Mouse (Mus musculus) embryonic facial prominence, embryonic 10.5 days (tissue): ENCODE data around the gene Zscan10. TPM values are rescaled to one million over a fixed set of nuclear protein-coding genes. Genes with fewer than 3 reads are reported as not detected.
A peak's percentile ranks its signal among the peaks of the same experiment; 100 is the strongest.

Experiments used
- DNase-seq: peaks from one replicate; pipeline ENCODE4 v3.0.0-alpha.2; 2017; ENCODE audit warnings: low spot score
- H3K27ac ChIP-seq: fragments of 300-500 bp; sonication (generic); replicated peaks from 2 replicates; pipeline ENCODE4 v1.5.1; 2016; ENCODE audit warnings: mild to moderate bottlenecking
- H3K27me3 ChIP-seq: fragments of 300-500 bp; sonication (generic); replicated peaks from 2 replicates; pipeline ENCODE4 v1.6.1; 2016; ENCODE audit warnings: low read depth, mild to moderate bottlenecking; ENCODE audit not compliant: poor library complexity, severe bottlenecking
- H3K36me3 ChIP-seq: fragments of 300-500 bp; sonication (generic); replicated peaks from 2 replicates; pipeline ENCODE4 v1.6.1; 2016; ENCODE audit warnings: mild to moderate bottlenecking, moderate library complexity
- H3K4me1 ChIP-seq: fragments of 300-500 bp; sonication (generic); 2 replicates; pipeline ENCODE4 v1.6.1; 2016
- H3K4me3 ChIP-seq: fragments of 300-500 bp; sonication (generic); 2 replicates; pipeline ENCODE4 v1.5.1; 2016; ENCODE audit warnings: mild to moderate bottlenecking, moderate library complexity
- H3K9me3 ChIP-seq: fragments of 300-500 bp; sonication (generic); 2 replicates; pipeline ENCODE4 v1.6.1; 2016; ENCODE audit warnings: mild to moderate bottlenecking
- WGBS: fragments of 180-500 bp; shearing (Covaris S2); methylation state at CpG from one replicate; pipeline ENCODE4 v1.1.7; 2016; 5-methylcytosine and 5-hydroxymethylcytosine counted together
- polyA plus RNA-seq: library from polyadenylated mRNA; unstranded; fragments of >200 nt; fragmentation: Nextera tagmentation; extraction: Ambion mirVana; gene quantifications from 2 replicates; pipeline ENCODE4 v1.2.1, GENCODE M21; 2016

Zscan10 gene
- polyA plus RNA-seq, 1 experiment from 2014 or later: 0.71 TPM

DNA sequence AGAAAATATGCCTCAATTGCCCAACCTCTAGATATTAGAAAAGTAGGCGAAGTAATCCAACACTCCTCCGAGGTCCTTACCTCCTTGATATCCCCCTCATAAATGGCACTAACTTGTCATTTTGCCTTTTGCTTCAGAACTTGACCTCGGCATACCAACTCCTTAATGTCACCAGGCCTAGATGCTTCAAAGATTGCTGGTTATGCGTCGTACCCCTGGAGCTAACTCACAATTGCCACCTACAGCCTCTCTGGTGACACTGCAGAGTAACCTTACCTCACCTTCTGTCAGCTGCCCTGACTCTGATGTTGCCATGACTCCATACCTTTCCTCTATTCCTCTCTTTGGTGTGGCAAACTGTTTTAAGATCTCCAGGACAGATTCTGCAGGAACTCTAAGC lies 33.9 kb upstream of the Zscan10 start:
- Histone ChIP-seq H3K27ac (no peak overlapping the region), H3K4me3 (no peak overlapping the region), H3K36me3 (0 out of 2 replicates have a peak, but pooled peaks cover 2% of the 10 kb centered on the region), H3K9me3 (no peaks in the 10 kb centered on the region), H3K27me3 (no peaks in the 10 kb centered on the region), H3K4me1 (peaks cover 16% of the 10 kb centered on the region)
- 64% methylated on average over 5 of the region's 5 CpGs for WGBS
- DNase-seq: no peak

DNA sequence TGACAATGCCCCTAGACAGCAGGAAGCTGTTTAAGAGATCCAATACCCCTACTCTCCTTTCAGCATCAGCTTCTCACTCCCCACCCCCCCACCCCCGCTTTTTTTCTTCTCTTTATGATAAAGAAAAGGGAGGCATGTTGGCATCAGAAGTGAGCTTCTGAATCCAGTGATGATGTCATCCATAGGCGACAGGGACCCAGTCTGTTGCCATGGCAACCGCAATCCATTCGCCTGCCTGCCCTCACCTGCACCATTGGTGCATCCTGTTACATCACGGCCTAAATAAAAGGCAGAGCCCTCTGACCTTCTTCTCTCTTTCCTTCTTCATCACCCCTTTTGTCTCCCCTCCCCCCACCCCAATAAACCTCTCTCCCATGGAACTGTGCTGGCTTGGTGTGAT lies 32.3 kb upstream of the Zscan10 start:
- Histone ChIP-seq H3K27ac (no peak overlapping the region), H3K4me1 (peaks cover 9% of the 10 kb centered on the region), H3K36me3 (peaks cover 14% of the 10 kb centered on the region), H3K27me3 (no peaks in the 10 kb centered on the region), H3K4me3 (no peak overlapping the region), H3K9me3 (no peaks in the 10 kb centered on the region)
- DNase-seq: peak; percentile 27
- 38% methylated on average over 5 of the region's 5 CpGs for WGBS

DNA sequence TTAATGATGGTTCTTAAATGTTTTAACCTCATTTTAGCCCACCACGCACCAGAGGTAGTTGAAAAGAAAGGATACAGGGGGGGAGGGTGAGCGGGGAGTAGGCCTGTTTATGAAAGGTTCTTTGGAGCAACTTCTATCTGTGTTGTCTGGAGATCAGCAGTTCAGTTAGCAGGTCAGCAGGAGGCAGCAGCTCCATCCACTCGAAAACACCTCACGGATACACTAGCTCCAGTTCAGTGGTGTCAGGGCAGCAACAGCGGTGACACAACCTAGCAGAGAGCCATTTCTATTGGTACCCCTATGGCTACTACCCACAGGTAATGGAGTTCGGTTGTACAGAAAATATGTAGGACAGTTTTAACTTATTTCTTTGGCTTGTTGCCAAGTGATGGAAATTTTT lies 30.6 kb upstream of the Zscan10 start:
- Histone ChIP-seq H3K27ac (no peak overlapping the region), H3K27me3 (no peaks in the 10 kb centered on the region), H3K4me3 (no peak overlapping the region), H3K9me3 (no peaks in the 10 kb centered on the region), H3K4me1 (peaks cover 4% of the 10 kb centered on the region), H3K36me3 (peaks cover 30% of the 10 kb centered on the region)
- 49% methylated on average over 6 of the region's 6 CpGs for WGBS
- DNase-seq: peak; percentile 22

DNA sequence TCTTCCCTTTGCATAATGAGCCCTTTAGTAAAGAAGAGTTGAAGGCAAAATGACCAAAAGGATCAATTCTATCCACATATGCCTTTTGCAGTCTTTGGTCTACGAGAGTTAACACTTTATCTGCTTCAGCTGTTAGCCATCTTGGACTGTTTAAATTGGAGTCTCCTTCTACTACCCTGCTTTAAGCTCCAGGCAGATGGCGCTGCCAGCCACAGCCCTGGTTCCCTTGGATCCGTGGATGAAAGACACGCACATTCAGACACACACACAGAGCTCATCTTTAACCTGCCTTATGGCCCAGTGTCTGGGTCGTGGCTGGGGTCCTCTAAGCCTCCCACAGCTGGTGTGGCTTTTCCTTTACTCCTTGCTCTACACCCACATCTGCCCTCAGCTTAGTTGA lies 29.6 kb upstream of the Zscan10 start:
- H3K9me3 ChIP-seq: peaks cover 5% of the 10 kb centered on the region; the same call in 1 of the 2 replicates
- H3K27me3 ChIP-seq: no peaks in the 10 kb centered on the region
- WGBS: 36% methylated on average over 5 of the region's 5 CpGs
- no peak overlapping the region for H3K4me3 ChIP-seq
- H3K4me1 ChIP-seq: no peaks in the 10 kb centered on the region
- no peak overlapping the region for H3K27ac ChIP-seq
- H3K36me3 ChIP-seq: peaks cover 40% of the 10 kb centered on the region
- DNase-seq: no peak

DNA sequence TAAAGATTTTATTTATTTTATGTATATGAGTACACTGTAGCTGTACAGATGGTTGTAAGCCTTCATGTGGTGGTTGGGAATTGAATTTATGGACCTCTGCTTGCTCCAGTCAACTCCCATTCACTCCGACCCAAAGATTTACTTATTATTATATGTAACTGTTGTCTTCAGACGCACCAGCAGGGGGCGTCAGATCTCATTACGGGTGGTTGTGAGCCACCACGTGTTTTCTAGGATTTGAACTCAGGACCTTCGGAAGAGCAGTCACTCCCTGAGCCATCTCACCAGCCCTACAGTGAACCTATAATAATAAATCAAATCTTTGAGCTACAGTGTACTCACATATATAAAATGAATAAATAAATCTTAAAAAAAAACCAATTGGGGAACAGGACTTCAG lies 28.6 kb upstream of the Zscan10 start:
- WGBS: 79% methylated on average over 6 of the region's 6 CpGs
- Histone ChIP-seq H3K27me3 (no peaks in the 10 kb centered on the region), H3K4me1 (no peaks in the 10 kb centered on the region), H3K4me3 (no peak overlapping the region), H3K36me3 (peaks cover 50% of the 10 kb centered on the region), H3K9me3 (peaks cover 11% of the 10 kb centered on the region; the same call in 1 of the 2 replicates), H3K27ac (no peak overlapping the region)
- no peak for DNase-seq

DNA sequence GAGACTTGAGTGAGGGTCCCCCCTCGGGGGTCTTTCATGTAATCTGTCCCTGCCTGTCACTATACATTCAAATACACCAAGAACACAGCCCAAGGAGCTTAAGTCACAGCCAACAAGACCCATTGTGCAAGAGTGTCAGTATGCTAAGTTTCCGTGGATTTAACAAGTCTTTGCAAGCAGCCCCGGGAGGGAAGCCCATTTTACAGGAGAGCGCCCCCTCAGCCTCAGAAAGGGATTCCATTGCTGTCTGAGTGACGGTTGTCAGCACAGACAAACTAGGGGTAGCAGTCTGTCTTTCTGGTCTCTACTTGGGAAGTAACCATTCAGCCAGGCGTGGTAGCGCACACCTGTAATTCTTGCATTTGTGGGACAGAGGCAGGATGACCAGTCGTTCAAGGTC lies 26.5 kb upstream of the Zscan10 start:
- H3K9me3 ChIP-seq: peaks cover 11% of the 10 kb centered on the region; the same call in 1 of the 2 replicates
- no peak for DNase-seq
- no peak overlapping the region for H3K4me3 ChIP-seq
- 88% methylated on average over 8 of the region's 8 CpGs for WGBS
- no peak overlapping the region for H3K27ac ChIP-seq
- H3K27me3 ChIP-seq: no peaks in the 10 kb centered on the region
- H3K36me3 ChIP-seq: peaks cover 70% of the 10 kb centered on the region
- H3K4me1 ChIP-seq: no peaks in the 10 kb centered on the region

DNA sequence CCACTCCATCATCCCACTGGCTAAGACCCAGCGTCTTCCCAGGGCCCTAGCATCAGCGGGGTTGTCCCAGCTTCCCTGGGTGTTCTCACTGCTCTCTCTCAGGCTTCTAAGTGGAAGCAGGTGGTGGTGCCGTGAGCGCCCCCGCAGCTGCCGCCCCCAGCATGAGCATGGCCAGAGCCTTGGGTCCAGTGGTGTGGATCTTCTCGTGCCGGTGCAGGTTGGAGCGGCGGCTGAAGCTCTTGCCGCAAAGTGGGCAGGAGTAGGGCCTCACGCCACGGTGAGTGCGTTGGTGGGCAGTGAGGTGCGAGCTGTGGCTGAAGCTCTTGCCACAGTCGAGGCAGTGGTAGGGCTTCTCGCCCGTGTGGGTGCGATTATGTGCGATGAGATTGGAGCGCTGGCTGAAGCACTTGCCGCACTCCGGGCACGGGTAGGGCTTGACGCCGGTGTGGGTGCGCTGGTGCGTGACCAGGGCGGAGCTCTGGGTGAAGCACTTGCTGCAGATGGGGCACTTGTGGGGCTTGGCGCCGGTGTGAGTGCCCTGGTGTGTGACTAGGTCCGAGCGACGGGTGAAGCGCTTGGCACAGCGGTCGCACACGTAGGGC lies 24.6 kb upstream of the Zscan10 start:
- no peak for DNase-seq

DNA sequence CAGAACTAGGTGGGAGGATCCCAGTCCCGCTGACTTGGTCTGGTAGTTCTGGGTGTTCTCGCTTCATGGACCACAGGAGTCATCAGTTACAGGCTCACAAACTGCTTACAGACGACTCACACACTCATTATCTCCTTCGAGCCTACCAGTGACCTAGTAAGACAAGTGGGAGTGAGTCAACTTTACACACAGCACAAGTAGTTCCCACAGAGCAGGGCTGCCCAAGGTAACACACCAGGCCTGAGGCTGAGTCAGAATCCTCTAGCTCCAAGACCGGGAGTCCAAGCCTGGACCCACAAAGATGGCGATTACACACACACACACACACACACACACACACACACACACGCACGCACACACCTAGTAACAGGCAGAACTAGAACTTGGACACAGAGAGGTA lies 15.9 kb upstream of the Zscan10 start:
- Histone ChIP-seq H3K27ac (no peak overlapping the region), H3K4me3 (peak overlapping the region; percentile 73), H3K27me3 (no peaks in the 10 kb centered on the region), H3K4me1 (peaks cover 25% of the 10 kb centered on the region), H3K36me3 (peaks cover 36% of the 10 kb centered on the region), H3K9me3 (no peaks in the 10 kb centered on the region)
- WGBS: 86% methylated on average over 8 of the region's 8 CpGs
- DNase-seq: no peak

More for the DNA sequence above, 24.6 kb upstream of the Zscan10 start:
- Histone ChIP-seq H3K36me3 (peaks cover 89% of the 10 kb centered on the region), H3K4me3 (no peak overlapping the region), H3K27me3 (no peaks in the 10 kb centered on the region), H3K27ac (no peak overlapping the region), H3K4me1 (no peaks in the 10 kb centered on the region), H3K9me3 (peaks cover 11% of the 10 kb centered on the region; the same call in 1 of the 2 replicates)
- 95% methylated on average over 38 of the region's 38 CpGs for WGBS

DNA sequence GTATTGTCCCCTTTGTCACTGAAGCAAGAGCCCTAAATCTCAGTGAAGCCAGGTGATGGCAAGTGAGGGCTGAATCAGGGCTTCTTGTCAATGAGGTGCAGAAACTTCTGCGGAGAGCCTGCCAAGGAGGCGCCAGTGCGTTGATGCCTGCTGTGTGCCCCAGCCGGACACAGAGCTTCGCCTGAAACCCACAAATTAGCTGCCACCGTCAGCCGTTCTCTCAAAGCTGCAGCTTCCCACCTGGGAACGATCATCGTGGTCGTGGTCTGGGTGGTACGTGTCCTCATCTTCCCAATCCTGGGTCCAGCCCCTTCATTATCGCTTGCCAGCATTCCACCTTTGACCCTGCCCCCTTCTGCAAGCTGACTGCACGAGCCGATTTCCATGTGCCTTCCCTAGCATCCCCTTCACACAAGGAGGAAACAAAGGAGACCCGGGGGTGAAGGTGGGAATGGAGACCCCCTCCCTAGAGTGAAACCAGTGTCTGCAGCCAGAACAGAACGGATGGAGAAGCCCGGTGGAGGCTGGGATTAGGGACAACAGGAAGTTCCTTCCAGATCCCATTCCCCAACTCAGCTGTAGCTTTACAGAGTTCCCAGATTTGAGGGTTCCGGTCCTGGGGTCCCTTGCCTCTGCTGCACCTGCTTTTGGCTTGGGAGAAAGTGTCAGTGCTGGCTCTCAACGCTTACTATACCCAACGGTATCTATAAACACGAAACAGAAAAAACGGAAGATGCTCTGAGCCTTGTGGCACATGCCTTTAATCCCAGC lies 14.8 kb upstream of the Zscan10 start:
- Histone ChIP-seq H3K4me1 (peaks cover 25% of the 10 kb centered on the region), H3K27me3 (no peaks in the 10 kb centered on the region), H3K9me3 (no peaks in the 10 kb centered on the region), H3K27ac (peak overlapping the region; percentile 85), H3K36me3 (peaks cover 25% of the 10 kb centered on the region), H3K4me3 (peak overlapping the region; percentile 73)
- DNase-seq: peak; percentile 78
- WGBS: under 1% methylated on average over 22 of the region's 22 CpGs

DNA sequence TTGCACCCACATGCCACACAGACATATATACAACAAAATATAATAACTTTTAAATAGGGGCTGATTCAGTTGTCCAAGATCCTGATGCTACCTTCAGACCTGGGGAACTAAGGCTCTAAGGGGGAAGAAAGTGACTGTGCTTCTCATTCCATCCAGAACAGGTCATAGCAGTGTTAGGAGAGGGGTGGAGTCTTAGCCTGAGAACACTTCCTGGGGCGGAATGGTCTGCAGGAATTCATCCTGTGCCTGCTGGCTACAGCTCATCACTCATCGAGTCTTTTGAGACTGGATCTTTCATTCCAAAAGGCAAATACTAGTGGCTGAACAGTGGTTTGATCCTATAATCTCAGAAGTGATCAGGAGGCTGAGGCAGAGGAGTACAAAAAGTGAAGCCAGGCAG lies 13.4 kb upstream of the Zscan10 start:
- no peak for DNase-seq
- 60% methylated on average over 2 of the region's 2 CpGs for WGBS

DNA sequence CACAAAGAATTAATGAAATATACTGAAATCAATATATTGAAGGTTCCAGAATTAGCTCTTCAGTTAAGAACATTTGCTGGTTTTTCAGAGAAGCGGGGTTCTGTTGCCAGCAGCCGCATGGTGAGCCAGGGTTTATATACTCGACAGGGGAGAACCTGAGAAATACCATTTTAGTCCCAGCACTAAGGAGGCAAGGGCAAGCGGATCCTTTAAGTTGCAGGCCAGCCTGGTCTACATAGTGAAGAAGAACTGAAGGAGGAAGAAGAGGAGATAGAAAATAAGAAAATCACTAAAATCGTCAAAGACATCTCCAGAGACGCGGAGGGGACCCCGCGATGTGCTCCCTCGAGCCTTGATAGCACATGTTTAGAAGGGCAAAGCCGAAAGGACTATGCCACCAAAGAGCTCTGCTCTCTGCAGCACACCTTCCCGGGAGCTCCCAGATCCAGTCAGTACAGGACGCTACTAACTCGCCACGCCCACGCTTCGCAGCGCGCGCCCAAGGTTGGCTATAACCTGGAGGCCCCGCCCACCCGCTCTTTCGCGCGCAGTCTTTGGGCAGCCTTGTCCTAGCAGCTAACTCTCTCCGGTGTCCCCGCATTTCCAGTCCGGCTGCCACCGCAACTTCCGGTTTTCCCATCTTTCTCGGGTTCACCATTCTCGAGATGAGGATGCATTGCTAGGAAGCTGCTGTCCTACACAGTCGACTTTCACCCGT lies 8.3 kb upstream of the Zscan10 start:
- H3K36me3 ChIP-seq: no peaks in the 10 kb centered on the region

More for the DNA sequence above, 13.4 kb upstream of the Zscan10 start:
- H3K27me3 ChIP-seq: no peaks in the 10 kb centered on the region
- H3K4me3 ChIP-seq: no peak overlapping the region
- peaks cover 21% of the 10 kb centered on the region for H3K36me3 ChIP-seq
- no peak overlapping the region for H3K27ac ChIP-seq
- H3K4me1 ChIP-seq: peaks cover 27% of the 10 kb centered on the region
- H3K9me3 ChIP-seq: no peaks in the 10 kb centered on the region

DNA sequence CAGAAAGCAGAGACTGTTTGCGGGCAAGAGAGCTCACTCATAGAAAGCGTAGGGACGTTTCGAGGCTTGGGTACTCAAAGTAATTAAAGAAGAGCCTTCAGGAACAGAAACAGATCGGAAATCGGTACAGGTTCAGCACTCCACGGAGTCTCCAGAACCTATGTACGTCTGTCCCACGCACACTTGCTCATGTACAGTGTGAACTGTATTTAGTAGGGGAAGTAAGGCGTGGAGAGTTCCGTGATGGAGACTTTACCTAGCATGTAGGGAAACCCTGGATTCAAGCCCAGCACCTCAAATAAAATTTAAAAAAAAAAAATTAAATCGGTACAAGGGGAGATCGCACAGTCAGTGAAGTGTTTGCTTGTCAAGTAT lies 7.7 kb upstream of the Zscan10 start:
- 15% methylated on average over 13 of the region's 13 CpGs for WGBS
- Histone ChIP-seq H3K27ac (peak overlapping the region; percentile 88), H3K4me1 (peaks cover 10% of the 10 kb centered on the region), H3K36me3 (no peaks in the 10 kb centered on the region), H3K27me3 (no peaks in the 10 kb centered on the region), H3K9me3 (no peaks in the 10 kb centered on the region), H3K4me3 (peak overlapping the region; percentile 68)
- no peak for DNase-seq

More for the DNA sequence above, 8.3 kb upstream of the Zscan10 start:
- Histone ChIP-seq H3K9me3 (no peaks in the 10 kb centered on the region), H3K27me3 (no peaks in the 10 kb centered on the region), H3K4me3 (peak overlapping the region; percentile 68), H3K4me1 (peaks cover 10% of the 10 kb centered on the region), H3K27ac (peak overlapping the region; percentile 88)
- DNase-seq: peak; percentile 99
- WGBS: 8% methylated on average over 34 of the region's 34 CpGs
